Mouse (Mus musculus): ENCODE results near the gene Ergic1.

Gene Ergic1

GRCm38 (mm10) chr17:26625521-26626010 lies 64.3 kb downstream of the Ergic1 start:
- DNase-seq (ENCODE audit: low spot score in 2 of 2), result no peak

GRCm38 (mm10) chr17:26628479-26628878 lies 67.2 kb downstream of the Ergic1 start:
- DNase-seq (ENCODE audit: low spot score in 2 of 2), result no peak

DNA sequence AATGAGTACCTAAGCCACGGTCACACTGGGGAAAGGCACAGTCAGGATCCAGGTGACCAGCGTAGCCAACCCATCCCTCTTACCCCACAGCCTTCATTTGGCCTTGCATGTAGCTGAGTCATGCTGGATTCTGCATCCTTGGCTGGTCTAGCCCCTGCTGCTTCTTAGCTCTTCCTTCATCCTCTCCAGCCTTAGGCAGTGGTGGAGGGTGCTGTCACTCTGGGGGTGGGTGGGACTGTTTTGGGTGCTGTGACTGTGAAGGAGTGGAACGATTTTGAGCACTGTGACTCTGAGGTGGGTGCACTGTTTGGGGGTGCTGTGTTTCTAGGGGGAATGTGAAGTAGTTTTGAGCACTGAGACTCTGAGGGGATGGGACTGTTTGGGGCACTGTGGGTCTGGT lies 67.6 kb downstream of the Ergic1 start:
- no peak for DNase-seq (ENCODE audit: low spot score in 2 of 2)

DNA sequence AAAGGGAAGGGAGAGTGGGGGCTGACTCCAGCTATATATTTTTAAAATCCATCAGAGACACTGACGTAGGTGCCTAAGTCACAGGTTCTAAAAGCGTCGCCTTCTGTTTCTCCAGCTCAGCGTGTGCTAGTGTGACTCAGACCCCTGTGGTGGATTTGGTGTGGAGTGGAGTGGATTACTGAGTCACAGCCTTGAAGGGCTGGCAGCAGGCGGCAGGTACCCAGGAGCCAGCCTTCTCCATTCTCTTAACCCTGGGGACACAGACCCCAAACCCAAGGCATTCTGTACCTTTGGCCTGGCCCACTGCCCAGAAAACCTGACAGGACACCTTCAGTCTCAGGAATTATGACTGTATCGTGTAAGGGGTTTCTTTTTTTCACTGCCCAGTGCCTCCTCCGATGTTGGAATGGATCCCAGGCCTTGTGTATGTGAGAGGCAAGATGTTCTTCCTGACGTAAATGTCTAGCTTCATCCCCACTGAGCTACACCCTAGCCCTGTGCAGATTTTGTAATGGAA lies 70.6 kb downstream of the Ergic1 start:
- no peak for DNase-seq (ENCODE audit: low spot score in 2 of 2)

DNA sequence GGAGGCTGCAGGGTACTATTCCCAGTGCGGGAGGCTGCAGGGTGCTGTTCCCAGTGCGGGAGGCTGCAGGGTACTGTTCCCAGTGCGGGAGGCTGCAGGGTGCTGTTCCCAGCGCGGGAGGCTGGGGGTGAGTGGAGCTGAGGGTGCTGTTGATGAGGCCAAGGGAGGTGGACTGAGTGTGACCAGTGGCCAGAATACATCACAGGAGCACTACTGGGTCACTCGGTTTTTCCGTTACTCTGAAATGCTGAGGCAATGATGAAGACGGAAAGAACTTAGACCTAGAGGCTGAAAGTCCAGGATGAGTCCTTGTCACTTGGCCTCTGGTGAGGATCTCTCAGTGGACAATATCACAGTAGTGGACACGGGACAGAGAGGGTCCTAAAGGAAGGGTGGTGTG lies 71.9 kb downstream of the Ergic1 start:
- DNase-seq (ENCODE audit: low spot score in 2 of 2), result no peak

DNA sequence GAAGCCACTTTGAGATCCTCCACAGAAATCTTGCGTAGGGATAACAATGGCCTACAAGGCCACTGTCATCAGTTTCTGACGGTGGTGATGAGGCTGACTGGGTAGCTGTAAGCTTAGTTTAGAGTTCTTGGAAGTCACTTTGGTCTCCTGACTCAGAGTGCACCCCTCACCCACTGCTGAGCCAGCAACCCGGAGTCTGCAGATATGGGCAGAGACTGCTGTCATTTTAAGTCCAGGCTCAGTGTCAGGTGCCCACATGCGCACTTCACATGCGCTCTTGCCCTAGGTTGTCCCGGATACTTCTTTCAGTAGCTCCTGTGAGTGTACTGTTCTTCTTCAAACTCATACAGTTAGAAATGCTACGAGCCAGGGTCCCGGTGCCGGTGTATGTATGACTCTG lies 72.6 kb downstream of the Ergic1 start:
- DNase-seq (ENCODE audit: low spot score in 2 of 2), result no peak

DNA sequence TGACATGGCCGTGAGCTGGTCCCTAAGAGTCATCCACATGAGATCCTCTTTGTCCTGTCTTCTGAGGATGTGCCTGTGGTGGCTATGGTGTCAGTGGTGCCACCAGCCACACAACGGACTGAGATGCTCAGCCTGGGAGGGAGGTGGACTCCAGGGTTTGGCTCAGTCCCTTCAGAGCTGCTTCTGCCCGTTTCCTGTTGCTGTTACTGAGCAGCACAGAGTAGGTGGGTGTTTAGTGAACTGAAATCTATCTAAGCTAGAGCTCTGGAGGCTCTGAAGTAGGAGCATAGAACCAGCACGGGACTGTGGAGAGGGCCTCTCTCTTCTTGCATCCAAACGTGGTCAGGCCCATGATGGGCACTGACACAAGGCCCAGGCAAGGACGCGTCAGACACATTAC lies 73.2 kb downstream of the Ergic1 start:
- DNase-seq (ENCODE audit: low spot score in 2 of 2), result no peak

GRCm38 (mm10) chr17:26635951-26636350 lies 74.7 kb downstream of the Ergic1 start:
- DNase-seq (ENCODE audit: low spot score in 2 of 2), result no peak

DNA sequence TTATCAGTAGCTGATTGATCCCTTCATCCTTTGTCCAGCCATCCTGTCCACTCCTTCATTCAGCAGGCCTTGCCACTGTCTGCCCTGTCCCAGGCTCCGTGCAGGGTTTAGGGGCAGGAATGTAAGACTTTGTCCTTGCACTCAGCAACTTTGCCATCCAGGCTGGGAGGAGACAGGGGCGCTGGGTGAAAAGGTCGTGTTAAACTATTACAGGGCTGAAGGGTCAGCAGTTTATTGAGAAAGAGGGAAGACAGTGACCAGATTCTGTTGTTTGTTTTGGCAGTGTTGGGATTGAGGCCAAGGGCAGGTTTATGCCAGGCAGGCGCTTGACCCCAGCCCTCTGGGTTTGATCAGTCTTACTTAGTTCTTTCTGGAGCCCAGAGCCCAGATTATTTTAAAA lies 76.6 kb downstream of the Ergic1 start:
- no peak for DNase-seq (ENCODE audit: low spot score in 2 of 2)

DNA sequence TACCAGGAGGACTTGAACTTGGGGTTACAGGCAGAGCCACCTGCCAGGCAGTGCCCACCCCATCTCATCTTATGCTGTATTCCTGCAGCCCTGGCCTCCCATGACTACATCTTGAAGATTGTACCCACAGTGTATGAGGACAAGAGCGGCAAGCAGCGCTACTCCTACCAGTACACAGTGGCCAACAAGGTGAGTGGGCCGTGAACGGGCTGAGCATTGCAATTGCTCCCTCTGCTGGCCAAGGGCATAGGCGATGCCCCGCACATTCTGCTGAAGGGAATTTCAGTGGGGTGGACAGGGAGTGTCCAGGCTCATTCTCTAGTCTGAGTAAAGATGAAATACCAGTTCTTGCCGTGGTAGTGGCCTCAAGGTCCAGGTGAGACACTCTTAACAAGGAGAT lies 77.4 kb downstream of the Ergic1 start:
- peak; percentile 64 to 78 for DNase-seq (ENCODE audit: low spot score in 2 of 2)

- no peak for DNase-seq (ENCODE audit: low spot score in 2 of 2)
These were observed 78.5 kb downstream of the Ergic1 start for GRCm38 (mm10) chr17:26639791-26640190.

DNA sequence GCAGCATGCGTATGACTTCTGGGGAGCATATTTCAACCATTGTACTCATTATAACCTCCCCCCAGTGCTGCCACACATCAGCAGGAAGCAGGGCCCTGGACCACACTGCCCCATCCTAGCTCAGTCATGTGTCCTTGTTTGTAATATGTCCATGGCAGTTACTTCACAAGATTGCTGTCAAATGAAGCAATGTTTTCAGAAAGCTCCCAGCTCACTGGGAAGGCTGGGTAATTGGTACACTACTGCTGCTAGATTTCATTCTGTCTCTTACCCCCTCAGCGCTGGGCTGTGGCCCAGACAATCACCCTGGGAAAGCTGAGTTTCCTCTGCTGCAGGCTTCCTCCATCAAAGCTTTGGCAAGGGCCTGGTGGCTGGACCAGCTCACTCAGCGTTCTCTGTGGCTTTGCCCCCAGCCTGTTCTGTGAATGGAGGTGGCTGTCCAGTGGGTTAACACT lies 79.0 kb downstream of the Ergic1 start:
- DNase-seq (ENCODE audit: low spot score in 2 of 2), result no peak

DNA sequence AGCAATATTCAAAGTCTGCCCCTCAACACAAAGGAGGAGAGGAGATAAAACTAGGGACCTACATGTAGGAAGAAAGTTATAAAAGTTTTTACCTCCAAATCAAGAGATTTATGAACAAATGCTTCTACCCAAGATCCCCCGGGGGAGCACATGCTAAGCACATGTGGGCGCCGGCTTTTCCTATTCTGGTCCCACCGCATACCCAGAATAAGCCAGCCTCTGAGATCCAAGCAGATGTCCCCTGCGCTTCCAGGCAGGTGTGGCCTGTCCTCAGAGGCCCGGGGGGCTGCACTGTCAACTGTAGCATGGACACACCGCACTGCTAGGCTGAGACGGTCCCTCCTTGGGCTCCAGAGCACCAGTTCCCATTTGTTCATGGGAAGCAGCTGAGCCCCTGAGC lies 82.2 kb downstream of the Ergic1 start:
- DNase-seq (ENCODE audit: low spot score in 2 of 2), result no peak

DNA sequence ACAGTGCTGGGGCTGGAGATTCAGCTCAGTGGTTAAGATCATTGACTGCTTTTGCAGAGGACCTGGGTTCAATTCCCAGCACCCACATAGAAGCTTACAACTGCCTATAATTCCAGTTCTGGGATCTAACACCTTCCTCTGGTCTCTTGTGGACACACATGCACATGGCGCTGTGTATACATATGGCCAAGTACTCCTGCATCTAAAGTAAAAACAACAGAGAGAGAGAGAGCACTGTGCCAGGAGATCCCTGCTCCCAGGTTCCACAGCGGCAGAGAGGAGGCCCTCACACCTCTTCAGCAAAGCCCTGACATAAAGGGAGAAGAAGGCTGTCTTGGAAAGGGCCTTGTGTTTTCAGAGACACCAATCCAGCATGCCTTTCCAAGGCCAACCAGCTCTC lies 82.7 kb downstream of the Ergic1 start:
- DNase-seq (ENCODE audit: low spot score in 2 of 2), result no peak

DNA sequence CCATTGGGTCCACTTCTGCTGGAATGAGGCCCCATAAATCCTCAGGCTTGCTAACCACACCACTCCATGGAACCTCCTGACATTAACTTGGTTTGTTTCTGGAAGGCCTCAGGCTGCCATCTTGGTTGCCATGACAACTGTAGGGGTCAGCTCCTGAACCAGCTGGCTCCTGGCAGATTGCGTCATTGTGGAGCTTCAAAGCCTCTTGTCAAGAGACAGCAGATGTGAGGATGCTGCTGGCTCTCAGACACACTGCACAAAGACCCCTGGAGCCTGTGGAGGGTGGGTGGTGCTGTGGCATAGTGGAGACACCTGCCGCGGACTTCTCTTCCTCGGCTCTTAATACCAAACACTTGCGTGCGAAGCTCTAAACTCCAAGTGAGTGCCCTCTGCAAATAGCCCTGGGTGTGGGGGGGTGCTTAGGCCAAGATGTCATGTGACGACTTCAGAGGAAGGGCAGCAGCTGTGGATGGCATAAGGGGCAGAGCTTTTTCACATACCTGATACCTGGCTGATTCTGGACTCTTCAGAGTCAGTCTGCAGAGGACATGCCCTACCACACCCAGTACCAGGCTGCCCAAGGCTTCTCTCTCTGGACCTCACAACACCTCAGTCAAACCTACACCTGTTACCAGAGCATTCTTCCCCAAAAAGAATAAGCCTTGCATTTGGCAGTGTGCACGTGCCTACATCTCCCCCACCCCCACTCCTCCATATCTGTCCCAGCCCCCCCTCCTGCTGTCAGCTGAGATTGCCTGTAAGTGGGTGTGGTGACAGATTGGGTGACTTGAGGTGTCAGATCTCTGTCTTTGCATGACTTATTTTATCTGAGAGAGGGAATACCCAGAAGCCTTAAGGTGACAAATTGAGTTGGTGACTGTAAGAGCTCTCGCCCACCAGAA lies 83.5 kb downstream of the Ergic1 start:
- no peak for DNase-seq (ENCODE audit: low spot score in 2 of 2)

DNA sequence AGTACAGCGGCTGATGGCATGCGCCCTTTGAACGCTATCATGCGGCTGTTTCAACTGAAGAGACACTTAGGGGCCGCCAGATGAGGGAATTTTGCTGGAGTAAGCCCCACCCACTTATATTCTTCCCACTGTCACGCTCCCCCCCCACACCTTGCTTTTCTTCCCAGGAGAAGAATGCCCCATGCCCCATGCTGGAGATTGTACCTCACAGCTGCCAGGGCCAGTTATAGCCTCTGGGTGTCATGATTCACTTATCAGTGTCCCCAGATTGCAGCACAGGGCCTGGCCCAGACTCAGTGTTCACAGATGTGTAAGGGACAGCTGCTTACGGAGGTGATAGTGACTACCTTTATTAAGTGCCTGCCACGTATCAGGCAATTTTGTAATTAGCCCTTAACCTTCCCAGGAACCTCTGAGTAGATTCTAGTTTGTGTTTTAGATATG lies 84.1 kb downstream of the Ergic1 start:
- no peak for DNase-seq (ENCODE audit: low spot score in 2 of 2)

DNA sequence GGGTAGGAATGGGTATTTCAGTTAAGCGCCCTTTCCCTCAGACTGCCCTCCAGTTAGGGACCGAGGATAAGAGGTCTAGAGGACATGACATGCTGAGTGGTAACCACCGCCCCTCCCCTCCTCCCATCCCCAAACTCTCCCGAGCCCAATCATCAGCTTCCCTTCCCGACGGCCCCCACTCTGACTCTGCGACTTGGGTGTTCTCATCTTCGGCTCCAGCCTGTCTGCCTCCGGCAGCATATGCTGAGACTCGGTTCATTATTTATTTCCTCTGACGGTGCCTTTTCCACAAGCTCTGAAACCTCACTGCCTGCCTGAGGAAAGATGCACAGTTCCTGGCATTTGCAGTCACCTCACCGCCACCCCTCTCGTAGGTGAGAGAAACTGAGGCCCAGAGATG lies 86.0 kb downstream of the Ergic1 start:
- no peak for DNase-seq (ENCODE audit: low spot score in 2 of 2)

DNA sequence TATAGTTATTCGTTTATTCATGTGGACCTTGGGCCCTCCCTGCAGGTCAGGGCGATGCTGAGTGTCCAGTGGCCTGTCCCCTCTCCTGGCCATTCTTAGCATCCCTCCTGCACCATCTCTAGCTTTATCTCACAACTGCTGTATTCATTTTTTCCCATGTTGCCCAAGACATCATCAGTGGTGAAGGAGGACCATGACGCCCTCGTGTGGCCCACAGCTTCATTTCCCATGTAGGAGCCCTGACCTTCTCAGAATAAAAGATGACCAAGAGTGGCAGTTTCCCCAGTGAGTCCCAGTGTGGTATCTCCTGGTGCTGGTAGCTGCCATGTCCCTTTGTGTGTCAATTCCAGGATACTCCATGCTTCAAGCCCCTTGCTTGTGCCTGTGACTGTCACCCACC lies 88.3 kb downstream of the Ergic1 start:
- DNase-seq (ENCODE audit: low spot score in 2 of 2), result no peak

GRCm38 (mm10) chr17:26650451-26651363 lies 89.4 kb downstream of the Ergic1 start:
- DNase-seq (ENCODE audit: low spot score in 2 of 2), result no peak

DNA sequence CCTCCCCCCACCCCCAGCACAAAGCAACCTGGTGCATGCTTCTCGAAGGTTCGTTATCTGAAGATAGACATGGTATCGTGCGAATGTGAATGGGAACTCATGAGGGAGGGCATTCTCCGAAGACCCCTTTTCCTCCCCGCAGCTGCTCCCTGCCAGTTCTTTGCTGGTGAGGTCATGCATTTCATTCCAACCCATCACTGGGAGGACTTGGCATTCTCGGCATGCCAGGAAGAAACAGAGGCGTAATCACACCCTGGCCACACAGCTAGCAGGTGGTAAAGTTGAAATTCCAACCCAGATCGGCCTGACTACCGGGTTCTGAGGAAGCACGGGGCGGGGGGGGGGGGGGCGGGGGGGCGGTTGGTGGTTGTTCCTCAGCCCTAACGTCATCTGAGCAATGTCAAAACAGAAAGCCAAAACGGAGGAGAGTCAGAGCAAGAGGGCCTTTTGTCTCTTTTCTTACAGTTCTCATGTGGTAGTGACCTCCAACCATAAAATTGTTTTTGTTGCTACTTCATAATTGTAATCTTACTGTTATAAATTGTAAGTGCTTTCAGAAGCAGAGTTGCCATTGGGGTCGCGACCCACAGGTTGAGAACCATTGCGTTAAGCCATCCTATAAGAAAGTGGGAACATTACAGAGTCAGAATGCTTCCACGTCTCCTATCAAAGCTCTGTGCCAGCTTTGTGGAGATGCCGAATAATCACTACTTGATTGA lies 97.7 kb downstream of the Ergic1 start:
- no peak for DNase-seq (ENCODE audit: low spot score in 2 of 2)

DNA sequence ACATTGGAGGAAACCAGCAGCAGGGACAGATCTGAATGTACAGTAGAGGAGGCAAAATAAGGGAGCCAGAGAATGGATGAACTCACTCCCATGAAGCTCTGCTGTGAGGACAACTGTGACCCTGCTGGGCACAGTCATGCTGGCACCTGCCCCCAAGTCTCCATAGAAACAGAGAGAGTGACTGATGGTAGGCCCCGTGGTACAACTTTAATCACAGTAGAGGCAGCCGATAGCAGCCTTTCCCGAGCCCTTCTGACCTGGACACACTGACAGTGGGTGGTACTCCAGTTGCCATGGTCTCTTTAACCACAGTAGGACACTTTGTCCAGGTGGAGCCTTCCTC lies 98.3 kb downstream of the Ergic1 start:
- DNase-seq (ENCODE audit: low spot score in 2 of 2), result no peak
